Mouse (Mus musculus) erythroblast, embryonic 14.5 days (primary cell): ENCODE measurements around the gene Cds1.

ENCODE experiments used
- GATA1 ChIP-seq: IDR thresholded peaks from 2 replicates; pipeline ENCODE4 v1.6.1; 2012; ENCODE audit warnings: low read length, inconsistent platforms, mixed read lengths
- TAL1 ChIP-seq: IDR thresholded peaks from 3 replicates; pipeline ENCODE4 v1.6.1; 2012; ENCODE audit warnings: low read length, inconsistent platforms, mixed read lengths

DNA sequence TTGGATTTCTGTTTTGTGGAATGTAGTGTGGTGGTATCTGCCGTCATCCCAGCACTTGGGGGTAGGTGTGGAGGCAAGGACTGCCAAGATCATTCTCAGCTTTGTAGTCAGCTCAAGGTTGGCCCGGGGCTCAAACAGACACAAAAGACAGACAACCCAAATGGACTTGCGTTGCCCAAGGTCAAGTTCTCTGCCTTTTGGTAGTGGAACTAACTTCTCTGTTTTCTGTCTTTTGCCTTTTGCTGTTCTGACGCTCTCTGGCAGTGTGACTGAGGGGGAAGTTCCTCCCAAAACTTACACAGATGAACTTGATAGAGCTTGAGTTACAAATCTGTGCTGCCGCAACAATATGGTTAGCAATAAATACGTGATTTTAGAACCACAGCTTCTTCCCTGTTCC lies 1.3 kb downstream of the Cds1 start:
- TF ChIP-seq TAL1 (no peak), GATA1 (no peak)
